Mouse (Mus musculus) intestine, postnatal 0 days (tissue): ENCODE measurements around the gene Ptprk. TPM values are rescaled to one million over a fixed set of nuclear protein-coding genes. Genes with fewer than 3 reads are reported as not detected.

Source experiments
- ATAC-seq: fragments of 200-750 bp; cut with Nextera tagmentation; 2 replicates; pipeline ENCODE4 v1.8.0; 2017; ENCODE audit warnings: mild to moderate bottlenecking, moderate TSS enrichment, moderate library complexity
- H3K27ac ChIP-seq: fragments of 300-500 bp; sonication (generic); 2 replicates; pipeline ENCODE4 v1.5.1; 2014; ENCODE audit warnings: mild to moderate bottlenecking, low read depth, low read length, moderate library complexity
- H3K27me3 ChIP-seq: fragments of 300-500 bp; sonication (generic); replicated peaks from 2 replicates; pipeline ENCODE4 v1.6.1; 2014; ENCODE audit warnings: low read length, mixed read lengths; ENCODE audit not compliant: control insufficient read depth, insufficient read depth
- H3K36me3 ChIP-seq: fragments of 300-500 bp; sonication (generic); 2 replicates; pipeline ENCODE4 v1.6.1; 2014; ENCODE audit warnings: mild to moderate bottlenecking, moderate library complexity; ENCODE audit not compliant: control insufficient read depth, insufficient read depth
- H3K4me1 ChIP-seq: fragments of 300-500 bp; sonication (generic); replicated peaks from 2 replicates; pipeline ENCODE4 v1.6.1; 2014; ENCODE audit warnings: antibody characterized with exemption, low read length, mixed read lengths; ENCODE audit not compliant: control insufficient read depth, insufficient read depth
- H3K4me2 ChIP-seq: fragments of 300-500 bp; sonication (generic); replicated peaks from 2 replicates; pipeline ENCODE4 v1.6.1; 2014; ENCODE audit warnings: low read depth, mild to moderate bottlenecking, moderate library complexity
- H3K4me3 ChIP-seq: fragments of 300-500 bp; sonication (generic); 2 replicates; pipeline ENCODE4 v1.5.1; 2014; ENCODE audit warnings: low read depth, low read length
- H3K9ac ChIP-seq: fragments of 300-500 bp; sonication (generic); 2 replicates; pipeline ENCODE4 v1.6.1; 2014; ENCODE audit warnings: mild to moderate bottlenecking, low read depth, low read length
- H3K9me3 ChIP-seq: fragments of 300-500 bp; sonication (generic); 2 replicates; pipeline ENCODE4 v1.6.1; 2016; ENCODE audit warnings: mixed run types; ENCODE audit not compliant: control insufficient read depth
- CTCF ChIP-seq: sonication (generic); IDR thresholded peaks from 2 replicates; pipeline ENCODE4 v1.5.1; 2016; ENCODE audit warnings: low read depth, mild to moderate bottlenecking, control low read depth, antibody characterized with exemption, moderate library complexity
- WGBS: fragments of 180-500 bp; shearing (Covaris S2); extraction: QIAGEN DNeasy Blood & Tissue Kit; methylation state at CpG from one replicate; pipeline ENCODE4 v1.1.7; 2014; 5-methylcytosine and 5-hydroxymethylcytosine counted together
- polyA plus RNA-seq: library from polyadenylated mRNA; unstranded; fragments of >200 nt; fragmentation: Nextera tagmentation; extraction: Ambion mirVana; gene quantifications from 2 replicates; pipeline ENCODE4 v1.2.1, GENCODE M21; 2015

Ptprk gene
- polyA plus RNA-seq, 1 experiment from 2014 or later = 29.5 TPM

DNA sequence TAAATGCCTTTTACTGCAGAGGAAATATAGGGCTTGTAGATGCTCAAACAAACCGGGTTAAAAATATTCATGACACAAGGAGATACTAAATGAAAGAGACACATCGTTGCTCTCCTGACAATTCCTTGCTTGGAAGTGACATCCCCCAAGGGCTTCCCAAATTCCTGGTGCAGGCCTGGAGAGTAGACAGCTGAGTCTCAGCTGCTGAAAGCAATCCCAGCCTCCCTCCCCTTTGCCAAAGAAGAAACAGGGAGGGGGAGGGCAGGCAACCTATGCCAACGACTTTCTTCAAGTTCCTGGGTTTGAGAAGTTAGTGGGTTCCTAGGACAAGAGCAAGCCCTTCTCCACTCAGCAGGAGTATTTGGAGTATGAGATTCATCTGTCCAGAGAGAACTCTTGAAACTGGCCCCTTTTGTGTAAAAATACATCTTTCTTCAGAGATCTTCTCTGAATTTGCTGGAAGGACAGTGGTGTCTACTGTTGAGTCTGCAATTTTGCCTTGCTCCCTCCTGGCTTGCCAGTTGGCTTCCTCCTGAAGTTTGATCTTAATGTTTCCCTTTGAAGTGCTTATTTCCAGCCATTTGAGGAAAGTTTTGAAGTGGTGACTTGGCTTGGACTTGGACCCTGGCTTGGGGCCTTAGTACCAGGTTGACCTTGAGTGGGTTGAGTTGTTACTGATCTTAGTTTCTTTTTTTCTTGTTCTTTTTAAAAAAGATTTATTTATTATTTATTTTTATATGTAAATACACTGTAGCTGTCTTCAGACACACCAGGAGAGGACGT is 111.6 kb downstream of the Ptprk start:
- no peaks in the 10 kb centered on the region; the same call in 1 of the 2 replicates for H3K36me3 ChIP-seq
- no peak for TF ChIP-seq CTCF
- no peaks in the 10 kb centered on the region for H3K27me3 ChIP-seq
- ATAC-seq = no peak
- H3K9ac ChIP-seq = no peak overlapping the region
- H3K4me1 ChIP-seq = peaks cover 3% of the 10 kb centered on the region; the same call in 1 of the 2 replicates
- H3K9me3 ChIP-seq = no peaks in the 10 kb centered on the region
- H3K4me3 ChIP-seq = no peak overlapping the region
- 59% methylated on average over 4 of the region's 4 CpGs for WGBS
- H3K27ac ChIP-seq = no peak overlapping the region
- H3K4me2 ChIP-seq = no peak overlapping the region

DNA sequence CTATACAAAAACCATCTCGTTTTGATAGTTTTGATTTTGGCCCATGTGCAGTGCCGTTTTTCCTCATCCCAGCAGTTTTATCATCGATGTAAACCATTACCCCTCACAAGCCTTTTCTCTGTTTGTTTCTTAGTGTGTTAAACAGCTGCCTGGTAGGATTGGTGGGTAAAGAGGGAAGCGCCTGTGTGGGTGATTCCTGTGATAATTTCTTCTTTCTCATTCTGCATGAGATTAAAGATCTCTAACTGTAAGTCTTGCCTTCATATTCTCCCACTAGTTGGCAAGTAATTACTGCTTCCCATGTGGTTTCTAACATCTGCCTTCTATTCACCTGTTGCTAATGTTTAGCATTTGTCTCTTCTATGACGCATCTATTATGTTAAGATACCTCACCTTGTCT is 116.8 kb downstream of the Ptprk start:
- Histone ChIP-seq H3K36me3 (no peaks in the 10 kb centered on the region; the same call in 1 of the 2 replicates), H3K4me1 (no peaks in the 10 kb centered on the region), H3K27ac (no peak overlapping the region), H3K9ac (no peak overlapping the region), H3K9me3 (no peaks in the 10 kb centered on the region), H3K27me3 (no peaks in the 10 kb centered on the region), H3K4me3 (no peak overlapping the region), H3K4me2 (no peak overlapping the region)
- no peak for TF ChIP-seq CTCF
- whole genome bisulfite sequencing = 80% methylated on average over 5 of the region's 5 CpGs
- ATAC-seq = no peak

DNA sequence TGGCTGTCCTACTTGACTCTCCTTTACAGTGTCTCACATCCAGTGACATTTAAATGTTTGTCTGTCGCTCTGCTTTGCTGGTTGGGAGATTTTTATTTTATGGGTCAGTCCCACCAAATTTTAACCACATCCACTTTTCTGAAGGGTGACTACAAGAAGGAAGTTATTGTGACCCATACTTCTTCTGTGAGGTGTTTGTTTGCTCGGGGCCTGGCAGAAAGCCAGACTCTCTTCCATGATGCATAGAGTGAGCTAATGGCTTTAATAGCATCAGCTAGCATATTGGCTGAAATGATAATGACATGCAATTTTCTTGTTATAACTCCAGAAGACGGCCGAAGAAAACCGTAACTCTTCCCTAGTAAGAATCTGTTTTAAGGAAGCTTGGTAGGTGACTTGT is 119.0 kb downstream of the Ptprk start:
- 62% methylated on average over 5 of the region's 5 CpGs for WGBS
- Histone ChIP-seq H3K27ac (no peak overlapping the region), H3K27me3 (no peaks in the 10 kb centered on the region), H3K4me2 (no peak overlapping the region), H3K9me3 (no peaks in the 10 kb centered on the region), H3K36me3 (no peaks in the 10 kb centered on the region; the same call in 1 of the 2 replicates), H3K4me1 (no peaks in the 10 kb centered on the region), H3K9ac (no peak overlapping the region), H3K4me3 (no peak overlapping the region)
- TF ChIP-seq CTCF = no peak
- no peak for ATAC-seq

GRCm38 (mm10) chr10:28200609-28201008 is 126.0 kb downstream of the Ptprk start:
- H3K36me3 ChIP-seq = no peaks in the 10 kb centered on the region
- H3K4me2 ChIP-seq = no peak overlapping the region
- no peaks in the 10 kb centered on the region for H3K4me1 ChIP-seq
- H3K9me3 ChIP-seq = no peaks in the 10 kb centered on the region
- WGBS = 94% methylated on average over 3 of the region's 3 CpGs
- TF ChIP-seq CTCF = no peak
- H3K27ac ChIP-seq = no peak overlapping the region
- no peak overlapping the region for H3K4me3 ChIP-seq
- no peak overlapping the region for H3K9ac ChIP-seq
- no peaks in the 10 kb centered on the region for H3K27me3 ChIP-seq
- ATAC-seq = no peak

DNA sequence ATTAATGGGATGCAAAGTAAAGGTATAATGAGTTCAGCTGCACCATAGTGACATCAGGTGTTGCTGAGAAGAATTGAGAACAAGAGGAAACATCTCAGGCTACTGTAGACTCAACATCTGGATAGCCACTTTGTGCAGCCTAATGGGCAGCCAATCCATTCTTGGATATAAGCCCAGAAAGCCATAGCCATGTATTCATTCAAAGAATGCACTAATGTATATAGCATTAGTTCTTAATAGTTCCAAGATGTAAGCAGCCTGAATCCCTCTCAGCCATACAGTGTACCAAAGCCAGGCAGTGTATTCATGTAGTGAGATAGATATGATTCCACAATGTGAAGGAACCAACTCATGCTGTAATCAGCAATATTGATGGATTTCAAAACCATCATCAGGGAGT is 134.8 kb downstream of the Ptprk start:
- H3K36me3 ChIP-seq = no peaks in the 10 kb centered on the region
- H3K27ac ChIP-seq = no peak overlapping the region
- H3K4me3 ChIP-seq = no peak overlapping the region
- TF ChIP-seq CTCF = no peak
- ATAC-seq = no peak
- no peak overlapping the region for H3K9ac ChIP-seq
- 0 out of 2 replicates have a peak, but pooled peaks cover 3% of the 10 kb centered on the region for H3K4me1 ChIP-seq
- no peak overlapping the region for H3K4me2 ChIP-seq
- no peaks in the 10 kb centered on the region for H3K27me3 ChIP-seq
- H3K9me3 ChIP-seq = no peaks in the 10 kb centered on the region

GRCm38 (mm10) chr10:28212083-28212482 is 137.5 kb downstream of the Ptprk start:
- Histone ChIP-seq H3K4me1 (0 out of 2 replicates have a peak, but pooled peaks cover 3% of the 10 kb centered on the region), H3K9me3 (no peaks in the 10 kb centered on the region), H3K36me3 (no peaks in the 10 kb centered on the region), H3K27ac (no peak overlapping the region), H3K4me2 (no peak overlapping the region), H3K4me3 (no peak overlapping the region), H3K9ac (no peak overlapping the region), H3K27me3 (no peaks in the 10 kb centered on the region)
- 94% methylated on average over 1 of the region's 1 CpGs for WGBS
- ATAC-seq = no peak
- no peak for TF ChIP-seq CTCF

DNA sequence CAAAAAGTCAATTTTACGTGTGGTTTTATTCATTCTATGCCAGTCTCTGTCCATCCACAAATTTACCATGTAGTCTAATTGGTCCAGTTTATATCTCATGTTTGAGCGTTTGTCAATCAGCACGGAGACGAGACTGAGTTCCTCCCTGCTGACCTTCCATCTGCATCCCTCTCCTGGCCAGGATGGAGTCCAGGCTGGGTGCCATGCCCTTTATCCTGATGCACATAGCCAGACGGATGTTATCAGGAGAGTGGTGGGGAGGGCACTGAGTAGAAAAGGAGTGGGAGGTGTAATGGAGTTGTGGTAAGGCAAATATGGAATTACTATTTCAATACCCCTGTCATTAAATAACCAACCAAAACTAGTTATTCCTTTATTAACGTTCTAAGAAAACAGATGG is 140.5 kb downstream of the Ptprk start:
- no peak for ATAC-seq
- Histone ChIP-seq H3K27ac (no peak overlapping the region), H3K4me1 (0 out of 2 replicates have a peak, but pooled peaks cover 3% of the 10 kb centered on the region), H3K9ac (no peak overlapping the region), H3K27me3 (no peaks in the 10 kb centered on the region), H3K9me3 (no peaks in the 10 kb centered on the region), H3K4me3 (no peak overlapping the region), H3K36me3 (no peaks in the 10 kb centered on the region), H3K4me2 (no peak overlapping the region)
- TF ChIP-seq CTCF = no peak
- 79% methylated on average over 6 of the region's 6 CpGs for WGBS
